Mouse (Mus musculus) mouse embryonic stem cell (cell line): ENCODE data around the gene Mapk11.

Experiments used
- in situ Hi-C, 2 experiments: fragments of 300-500 bp; cut with MboI; formaldehyde crosslinking; loops; 1 replicate in 1 of 2; 3 replicates in 1 of 2; pipeline ENCODE4 v1.14.3; 2019 to 2020; ENCODE audit warnings: low sequenced_read_pairs in 2 of 2, low pct_unique_long_range_greater_than_20kb in 1 of 2, mixed read lengths in 1 of 2; ENCODE audit not compliant: unreplicated experiment in 1 of 2

Gene Mapk11

GRCm38 (mm10) chr15:89175411-89176155 is 26.2 kb upstream of the Mapk11 start:
- in situ Hi-C loops = no loop called here

DNA sequence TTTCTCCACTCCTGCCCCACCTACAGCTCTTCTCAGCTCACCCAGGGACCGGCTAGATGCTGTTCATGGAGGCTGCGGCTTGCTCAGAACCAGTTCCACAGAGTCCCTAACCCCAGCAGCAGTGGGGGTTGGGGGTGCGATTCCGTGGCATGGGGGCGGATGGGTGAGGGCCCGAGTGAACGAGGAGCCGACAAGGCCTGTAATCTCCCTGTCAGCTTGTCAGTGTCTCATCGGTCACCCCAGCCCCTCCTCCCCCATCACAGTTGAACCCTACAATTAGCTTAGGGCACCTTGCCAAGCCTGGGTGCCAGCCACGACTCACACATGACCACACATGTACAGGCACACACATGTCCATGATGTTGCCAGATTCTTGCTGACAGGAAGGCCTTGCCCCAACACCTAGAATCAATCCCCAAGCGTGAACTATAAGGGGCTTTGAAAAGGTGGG is 25.5 kb upstream of the Mapk11 start:
- in situ Hi-C loops = no loop called here

- in situ Hi-C loops = no loop called here
These were observed 24.4 kb upstream of the Mapk11 start for GRCm38 (mm10) chr15:89173906-89174214.

DNA sequence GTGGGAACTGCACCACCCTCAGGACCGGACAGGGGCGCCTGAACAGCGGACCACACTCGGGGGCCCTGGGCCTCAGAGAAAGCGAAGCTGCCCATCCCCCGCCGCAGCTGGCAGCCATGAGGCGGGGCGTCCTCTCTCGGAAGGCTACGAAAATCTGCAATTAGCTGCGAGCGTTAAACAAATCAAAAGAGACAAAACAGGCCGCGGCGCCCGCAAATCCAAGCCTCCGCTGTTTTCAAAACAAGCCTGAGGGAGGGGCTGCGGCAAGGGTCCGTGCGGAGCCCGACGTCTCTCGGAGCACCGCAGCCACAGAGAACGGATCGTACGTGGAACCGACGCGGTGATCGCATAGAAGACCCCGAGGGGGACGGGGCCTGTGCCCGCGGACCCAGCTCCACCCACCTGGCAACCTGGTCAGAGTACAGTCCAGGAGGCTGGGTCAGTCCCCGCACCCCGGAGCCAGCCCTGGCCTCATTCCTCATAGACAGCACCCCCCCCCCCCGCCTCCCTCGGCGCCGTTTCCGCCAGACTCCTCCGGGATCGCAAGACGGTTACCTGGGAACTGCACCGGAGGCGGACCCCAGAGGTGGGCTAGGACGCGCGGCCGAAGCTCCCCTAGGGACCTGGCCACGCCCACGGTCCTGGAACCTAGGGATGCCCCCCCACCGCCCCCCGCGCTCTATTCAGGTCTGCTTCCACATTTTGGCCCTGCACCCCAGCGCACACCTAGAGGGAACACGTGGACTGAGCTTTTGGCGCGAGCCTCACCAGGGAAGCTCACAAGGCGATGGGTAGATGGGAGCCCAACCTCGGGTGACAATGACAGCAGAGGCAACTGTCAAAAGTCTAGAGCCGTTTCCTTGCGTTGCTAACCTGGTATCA is 23.8 kb upstream of the Mapk11 start:
- in situ Hi-C loops = no loop called here

DNA sequence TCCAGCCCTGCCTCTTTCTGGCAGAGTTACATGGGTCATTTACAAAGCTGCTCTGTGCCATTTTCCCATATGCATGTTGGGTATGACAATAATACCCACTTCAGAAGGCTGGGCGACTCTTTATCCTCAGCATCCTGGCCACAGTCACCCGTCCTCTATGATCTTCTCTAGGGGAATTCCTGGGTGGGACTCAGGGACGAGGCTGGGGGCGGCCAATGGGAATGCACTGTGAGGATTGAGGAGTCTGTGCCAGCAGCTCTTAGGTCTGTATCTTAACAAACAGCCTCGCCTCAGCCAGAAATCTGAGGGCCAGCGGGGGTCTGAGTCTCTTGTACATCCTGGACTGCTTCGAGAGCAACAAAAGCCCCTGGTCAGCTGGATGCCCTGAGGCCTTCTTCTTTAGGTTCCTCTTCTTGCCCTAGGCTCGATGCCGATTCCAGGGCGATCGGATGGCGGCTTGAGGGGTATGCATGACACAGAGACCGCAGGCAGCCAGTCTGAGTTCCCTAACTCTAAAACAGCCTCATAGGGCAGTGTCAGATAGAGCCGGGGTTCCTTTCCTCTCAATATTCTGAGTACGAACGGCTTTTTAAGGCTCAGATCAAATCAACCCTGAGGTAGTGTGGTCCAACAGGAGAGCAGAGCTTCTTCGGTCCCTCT is 23.0 kb upstream of the Mapk11 start:
- in situ Hi-C loops = no loop called here

- in situ Hi-C loops = no loop called here
These were observed 22.2 kb upstream of the Mapk11 start for GRCm38 (mm10) chr15:89171526-89172051.

DNA sequence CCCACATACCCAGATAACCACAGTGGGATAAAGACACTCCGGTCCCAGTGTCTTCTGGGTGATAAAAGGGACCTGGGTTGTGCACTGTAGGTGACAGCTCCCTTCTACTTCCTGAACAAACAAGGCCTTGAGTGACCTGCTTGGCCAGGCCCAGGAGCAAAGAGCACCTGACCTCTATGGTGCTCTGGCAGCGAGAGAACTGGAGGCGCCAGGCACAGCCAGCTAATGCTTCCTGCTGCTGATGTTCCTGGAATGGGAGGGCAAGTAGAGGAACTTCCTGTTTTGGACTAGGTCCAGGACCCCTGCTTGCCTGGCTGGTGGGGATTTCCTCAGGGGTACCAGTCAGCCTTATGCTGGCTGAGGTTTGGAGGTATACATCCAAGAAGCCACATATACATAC is 20.7 kb upstream of the Mapk11 start:
- in situ Hi-C loops = no loop called here

DNA sequence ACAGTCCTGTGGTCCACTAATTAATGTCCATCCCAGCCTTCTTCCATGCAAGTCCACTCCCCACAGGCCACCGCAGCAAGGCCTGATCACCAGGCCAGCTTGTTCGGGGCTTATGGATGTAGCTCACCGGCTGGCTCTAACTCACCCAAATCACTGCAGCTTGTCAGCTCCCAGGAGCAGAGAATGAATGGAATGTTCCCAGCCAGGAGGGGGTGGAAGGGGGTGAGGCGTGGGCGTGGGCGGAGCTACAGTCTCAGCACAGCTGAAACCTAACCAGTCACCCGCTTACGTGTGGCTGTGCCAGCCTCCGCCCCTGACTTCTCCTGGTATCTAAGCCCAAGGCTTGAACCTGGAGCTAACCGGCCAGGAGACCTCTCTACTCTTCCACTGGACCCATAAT is 20.0 kb upstream of the Mapk11 start:
- in situ Hi-C loops = no loop called here

DNA sequence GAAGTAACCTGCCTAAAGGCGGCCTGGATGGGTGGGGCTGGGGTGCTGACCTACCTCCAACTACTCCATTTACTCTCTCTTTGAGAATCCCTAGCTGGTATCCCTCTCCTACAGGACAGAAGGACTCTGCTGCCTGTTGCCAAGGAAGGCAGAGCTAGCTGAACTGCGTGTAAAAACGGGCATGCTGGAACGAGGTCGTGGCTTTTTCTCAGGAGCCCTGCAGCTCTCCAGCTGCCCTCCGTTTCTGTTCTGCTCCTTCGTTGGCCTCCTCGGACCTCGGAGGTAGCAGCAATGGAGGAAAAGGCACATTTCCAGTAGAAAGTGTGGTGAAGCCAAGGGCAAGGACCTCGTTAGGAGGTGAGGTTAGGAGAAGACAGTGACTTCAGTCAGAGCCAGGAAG is 19.5 kb upstream of the Mapk11 start:
- in situ Hi-C loops = no loop called here

DNA sequence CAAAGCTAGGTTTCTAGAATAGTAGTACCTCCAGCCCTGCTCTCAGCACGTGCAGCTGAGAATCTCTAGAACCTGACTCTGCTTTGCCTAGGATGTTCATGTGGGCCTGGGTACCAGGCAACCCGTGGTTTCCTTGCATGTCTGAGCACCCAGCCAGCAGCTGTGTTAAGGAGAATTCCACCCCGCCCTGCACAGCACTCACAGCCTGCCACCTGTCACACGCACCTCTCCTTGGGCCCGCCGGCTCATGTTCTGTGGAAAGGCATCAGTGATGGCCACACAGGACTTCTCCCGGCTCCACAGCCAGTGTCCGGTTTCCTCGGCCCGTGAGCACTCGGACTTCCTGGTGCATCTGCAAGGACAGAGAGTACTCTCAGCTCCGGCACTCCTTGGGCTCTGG is 16.1 kb upstream of the Mapk11 start:
- in situ Hi-C loops = no loop called here

GRCm38 (mm10) chr15:89161397-89161796 is 12.0 kb upstream of the Mapk11 start:
- in situ Hi-C loops = no loop called here

DNA sequence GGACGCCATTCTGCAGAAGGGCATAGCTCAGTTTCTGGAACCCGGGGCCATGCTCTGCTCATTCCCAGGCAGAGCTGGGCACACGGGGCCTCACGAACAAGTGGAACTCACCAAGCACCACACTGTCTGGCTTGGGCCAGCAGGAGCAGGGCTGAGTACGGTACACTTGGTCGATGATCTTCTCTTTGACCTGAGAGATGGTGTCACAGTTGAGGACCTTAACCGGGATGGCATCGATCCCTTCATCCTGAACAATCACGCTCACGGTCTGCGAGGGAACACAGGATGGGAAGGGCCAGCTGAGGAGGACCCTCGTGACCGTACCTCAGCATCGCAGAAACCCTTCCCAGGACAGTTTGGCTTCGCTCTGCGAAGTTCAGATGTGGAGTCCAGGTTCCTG is 9.1 kb upstream of the Mapk11 start:
- in situ Hi-C loops = no loop called here

DNA sequence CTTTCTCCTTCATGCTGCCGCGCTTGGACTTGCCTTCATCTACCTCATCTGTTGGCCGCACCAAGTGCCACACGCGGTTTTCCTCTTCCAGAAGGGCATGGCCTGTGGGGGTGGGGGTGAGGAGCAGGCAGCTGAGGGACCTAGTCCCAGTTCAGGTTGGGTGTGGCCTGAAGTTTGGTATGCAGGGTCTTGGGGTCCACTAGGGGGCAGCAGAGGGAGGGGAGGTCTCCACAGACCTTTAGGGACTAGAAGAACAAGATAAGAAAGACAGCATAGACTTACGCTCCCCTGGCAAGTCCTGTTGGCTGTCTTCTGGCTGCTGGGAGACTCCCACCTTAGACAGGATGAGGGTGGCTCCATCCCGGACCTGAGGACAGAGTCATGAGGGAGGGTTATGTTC is 8.5 kb upstream of the Mapk11 start:
- in situ Hi-C loops = no loop called here

DNA sequence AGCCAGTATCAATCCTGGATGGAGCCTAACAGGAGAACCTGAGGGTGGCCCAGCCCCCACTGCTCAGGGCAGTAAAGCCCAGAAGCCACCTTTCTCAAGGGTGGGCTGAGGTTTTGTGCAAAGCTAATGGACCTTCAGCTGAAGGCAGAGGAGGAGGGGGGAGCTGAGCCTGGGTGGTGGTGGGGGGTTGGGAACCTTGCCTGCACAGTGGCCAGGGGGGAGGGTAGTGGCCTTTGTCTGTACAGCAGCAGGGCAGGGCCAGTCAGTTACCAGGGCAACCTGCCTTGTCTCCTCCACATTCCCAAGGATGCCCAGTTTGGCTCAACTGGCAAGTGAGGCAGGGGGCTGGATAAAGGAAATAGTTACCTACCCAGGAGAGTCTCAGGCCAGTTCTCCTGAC is 2.9 kb upstream of the Mapk11 start:
- in situ Hi-C loops = no loop called here

DNA sequence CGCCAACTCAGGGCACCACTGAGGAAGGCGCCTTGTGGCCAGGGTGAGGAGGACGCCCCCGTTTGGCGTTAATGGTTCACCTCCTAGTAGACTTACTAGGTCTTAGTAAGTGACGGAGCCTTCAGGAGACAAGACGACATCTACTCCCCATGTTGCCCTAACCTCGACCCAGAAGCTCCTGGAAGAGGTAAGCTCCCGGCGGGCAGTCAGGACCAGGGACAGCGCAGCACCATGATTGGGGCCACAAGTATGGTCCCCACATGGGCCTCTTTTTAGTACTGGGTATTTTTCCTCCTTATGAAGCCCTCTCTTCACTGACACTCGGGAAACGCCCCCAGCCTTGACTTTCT is 588 bp upstream of the Mapk11 start:
- in situ Hi-C loops = no loop called here

DNA sequence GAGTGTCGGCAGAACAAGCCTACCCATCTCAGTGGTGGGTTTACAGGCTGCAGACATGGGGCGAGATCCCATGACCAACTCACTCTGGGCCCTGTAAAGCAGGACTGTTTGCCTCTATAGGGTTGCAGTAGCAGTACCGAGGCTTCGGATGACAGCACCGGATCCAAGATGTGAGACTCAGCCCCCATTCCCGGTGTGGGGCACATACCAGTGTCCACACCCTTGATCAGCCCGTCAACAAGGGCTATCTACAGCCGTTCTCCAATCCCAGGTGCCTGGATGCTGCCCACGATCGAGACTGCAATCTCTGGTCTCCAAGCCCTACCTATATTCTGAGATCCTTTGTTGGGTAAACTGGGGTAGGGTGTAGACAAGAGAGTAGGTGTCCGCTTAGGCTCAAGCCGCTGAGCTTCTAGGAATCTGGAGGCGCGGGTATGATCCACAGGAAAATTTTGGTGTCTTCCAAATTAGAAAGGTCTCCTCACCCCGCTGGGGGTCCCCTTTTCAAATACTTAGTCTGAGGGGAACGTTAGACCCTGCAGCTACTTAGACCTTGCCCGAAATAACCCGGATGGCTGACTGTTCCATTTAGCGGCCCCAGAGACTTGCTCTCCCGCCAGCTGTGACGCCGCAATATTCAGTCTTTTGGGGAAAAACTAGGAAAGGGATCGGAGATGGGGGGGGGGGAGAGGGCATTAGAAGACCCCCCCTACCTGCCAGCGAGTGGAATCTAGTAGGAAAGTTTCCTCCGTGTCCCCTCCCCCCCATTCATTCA is 745 bp downstream of the Mapk11 start:
- in situ Hi-C loops = no loop called here

GRCm38 (mm10) chr15:89147895-89148294 is 1.5 kb downstream of the Mapk11 start:
- in situ Hi-C loops = no loop called here

DNA sequence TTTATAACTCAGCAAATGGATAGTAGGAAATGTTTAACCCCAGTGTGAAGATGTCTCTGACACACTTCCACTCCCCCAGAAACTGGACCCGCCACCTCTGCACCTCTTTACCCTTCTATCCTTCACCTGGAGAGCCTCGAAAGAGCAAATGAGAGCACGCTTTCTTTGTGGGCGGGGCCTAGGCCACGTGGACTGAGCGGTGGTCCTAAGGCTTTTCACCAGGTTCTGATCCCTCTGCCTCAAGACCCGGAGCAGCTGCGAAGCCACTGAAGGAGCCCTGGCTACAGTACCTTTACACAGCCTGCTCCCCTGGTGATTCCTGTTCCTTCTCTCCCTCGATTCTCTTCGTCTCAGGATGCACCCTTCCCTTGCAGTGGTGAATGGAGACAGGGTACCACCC is 2.0 kb downstream of the Mapk11 start:
- in situ Hi-C loops = no loop called here

DNA sequence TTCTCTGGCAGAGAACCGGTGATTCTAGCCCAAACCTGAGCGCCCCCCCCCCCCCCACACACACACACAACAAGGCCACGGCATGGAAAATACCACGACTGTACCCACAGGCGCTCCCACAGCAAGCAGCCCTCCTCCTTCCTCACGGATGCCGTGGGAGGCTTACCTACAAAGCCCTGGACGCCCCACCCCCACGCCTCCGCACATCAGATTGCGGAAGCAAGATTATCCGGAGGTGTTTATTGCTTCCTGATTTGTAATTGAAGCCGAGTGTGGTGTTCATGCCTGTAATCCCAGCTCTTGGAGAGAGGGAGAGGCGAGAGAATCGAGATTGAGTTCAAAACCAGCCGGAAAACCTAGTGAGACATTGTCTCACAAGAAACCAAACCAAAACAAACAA is 2.4 kb downstream of the Mapk11 start:
- in situ Hi-C loops = no loop called here
